Mouse (Mus musculus) cerebellum, adult 2 months (tissue): ENCODE data around the gene Kcnip3. TPM values are rescaled to one million over a fixed set of nuclear protein-coding genes. Genes with fewer than 3 reads are reported as not detected.

Experiments
- DNase-seq, 2 experiments: peaks; one replicate each; pipeline ENCODE4 v3.0.0; 2021
- H3K27ac ChIP-seq: fragments of 200-500 bp; 2 replicates; pipeline ENCODE4 v1.5.1; 2012; ENCODE audit warnings: low read length, control low read depth, inconsistent platforms; ENCODE audit not compliant: insufficient read depth
- H3K27me3 ChIP-seq: fragments of 200-500 bp; 2 replicates; pipeline ENCODE4 v1.6.1; 2012; ENCODE audit warnings: inconsistent platforms, mild to moderate bottlenecking, low read length, moderate library complexity; ENCODE audit not compliant: control insufficient read depth, insufficient read depth
- H3K4me1 ChIP-seq: fragments of 200-500 bp; 2 replicates; pipeline ENCODE4 v1.6.1; 2011; ENCODE audit warnings: low read length; ENCODE audit not compliant: control insufficient read depth, insufficient read depth
- H3K4me3 ChIP-seq: fragments of 200-500 bp; replicated peaks from 2 replicates; pipeline ENCODE3; 2011; ENCODE audit warnings: mild to moderate bottlenecking, low read depth, low read length, control low read depth; ENCODE audit not compliant: insufficient read depth
- CTCF ChIP-seq: fragments of 200-500 bp; IDR thresholded peaks from 2 replicates; pipeline ENCODE4 v1.5.1; 2011; ENCODE audit warnings: low read depth, mild to moderate bottlenecking, control low read depth, low read length, moderate library complexity, borderline replicate concordance; ENCODE audit not compliant: insufficient read depth
- POLR2A ChIP-seq: fragments of 200-500 bp; IDR thresholded peaks from 2 replicates; pipeline ENCODE4 v1.6.1; 2011; ENCODE audit warnings: low read length, control low read depth, borderline replicate concordance; ENCODE audit not compliant: insufficient read depth
- WGBS: fragments of 180-500 bp; shearing (Covaris S2); methylation state at CpG from one replicate; pipeline ENCODE4 v1.1.7; 2018; 5-methylcytosine and 5-hydroxymethylcytosine counted together
- polyA plus RNA-seq: library from polyadenylated mRNA; depleted of rRNA; stranded (reverse); fragments of >200 nt; gene quantifications from 2 replicates; pipeline ENCODE4 v1.2.3, GENCODE M21; 2012; rRNA removed

Gene Kcnip3
- polyA plus RNA-seq, 1 experiment: 81.6 TPM

- Histone ChIP-seq H3K4me3 (no peak overlapping the region), H3K27me3 (no peaks in the 10 kb centered on the region), H3K27ac (no peak overlapping the region), H3K4me1 (no peaks in the 10 kb centered on the region)
- 84% methylated on average over 6 of the region's 6 CpGs for WGBS
- TF ChIP-seq CTCF: no peak
- TF ChIP-seq POLR2A: no peak
- no peak for DNase-seq
These were observed 110.8 kb downstream of the Kcnip3 start for GRCm38 (mm10) chr2:127411126-127411525.

Other genes with a start within 250 kb of the Kcnip3 start
- gene Dusp2, start 185.9 kb downstream of the Kcnip3 start, polyA plus RNA-seq: 1.6 and 1.8 TPM in 2 replicates
- not detected in 2 replicates for gene Astl, start 183.5 kb downstream of the Kcnip3 start, polyA plus RNA-seq
- 0.64 and 1.2 TPM in 2 replicates for gene Adra2b, start 158.9 kb downstream of the Kcnip3 start, polyA plus RNA-seq
- gene Gpat2, start 96.9 kb downstream of the Kcnip3 start, polyA plus RNA-seq: 0.36 and 0.38 TPM in 2 replicates
- 42.9 and 45.7 TPM in 2 replicates for gene Fahd2a, start 77.5 kb downstream of the Kcnip3 start, polyA plus RNA-seq
- 3.3 and 4.1 TPM in 2 replicates for gene Prom2, start 19.4 kb upstream of the Kcnip3 start, polyA plus RNA-seq
- gene Zfp661, start 65.0 kb upstream of the Kcnip3 start, polyA plus RNA-seq: 6.0 and 6.1 TPM in 2 replicates
- 95.0 and 97.3 TPM in 2 replicates for gene Mrps5, start 65.1 kb upstream of the Kcnip3 start, polyA plus RNA-seq
- 148 and 180 TPM in 2 replicates for gene Mal, start 134.6 kb upstream of the Kcnip3 start, polyA plus RNA-seq
- gene Mall, start 207.8 kb upstream of the Kcnip3 start, polyA plus RNA-seq: 0.84 and 0.98 TPM in 2 replicates